Mouse (Mus musculus) megakaryocyte, embryonic 14.5 days (primary cell): ENCODE data around the gene Calr4. TPM values are rescaled to one million over a fixed set of nuclear protein-coding genes. Genes with fewer than 3 reads are reported as not detected.

Experiments used
- H3K27me3 ChIP-seq: replicated peaks from 2 replicates; pipeline ENCODE3; 2012; ENCODE audit warnings: inconsistent platforms
- H3K36me3 ChIP-seq: replicated peaks from 2 replicates; pipeline ENCODE3; 2012; ENCODE audit warnings: low read length, inconsistent platforms, mixed read lengths
- H3K4me1 ChIP-seq: 2 replicates; pipeline ENCODE4 v1.6.1; 2012; ENCODE audit warnings: inconsistent platforms
- H3K4me3 ChIP-seq: replicated peaks from 2 replicates; pipeline ENCODE3; 2012; ENCODE audit warnings: moderate library complexity, mild to moderate bottlenecking, inconsistent platforms
- H3K9me3 ChIP-seq: 2 replicates; pipeline ENCODE4 v1.6.1; 2012; ENCODE audit warnings: inconsistent platforms
- FLI1 ChIP-seq: IDR thresholded peaks from 2 replicates; pipeline ENCODE4 v1.6.1; 2012; ENCODE audit warnings: low read length, inconsistent platforms, mixed read lengths
- GATA1 ChIP-seq: IDR thresholded peaks from 3 replicates; pipeline ENCODE4 v1.6.1; 2012; ENCODE audit warnings: mixed read lengths, low read length, inconsistent platforms, borderline replicate concordance
- polyA plus RNA-seq: library from polyadenylated mRNA; stranded (reverse); fragments of >175 nt; gene quantifications from 2 replicates; pipeline ENCODE4 v1.2.3, GENCODE M21; 2012; ENCODE audit warnings: low replicate concordance; ENCODE audit not compliant: insufficient read depth

Gene Calr4
- polyA plus RNA-seq, 1 experiment, result not detected

DNA sequence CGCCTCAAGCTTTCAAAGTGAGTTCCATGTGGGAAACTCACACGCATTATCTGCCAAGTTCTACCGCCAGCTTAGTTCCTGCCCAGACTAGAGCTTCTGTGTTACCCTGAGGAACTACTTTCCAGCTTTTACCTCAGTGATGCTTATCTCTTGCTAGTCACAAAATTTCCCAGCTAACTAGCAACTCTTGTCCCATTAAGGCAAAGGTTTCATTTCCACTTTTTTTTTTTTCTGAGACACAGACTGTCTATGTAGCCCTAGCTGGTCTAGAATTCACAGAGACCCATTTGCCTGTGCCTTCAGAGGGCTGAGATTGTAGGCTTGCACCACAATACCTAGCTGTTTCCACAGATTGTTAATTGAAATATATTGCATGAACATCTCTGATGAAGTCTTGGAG is 33.2 kb downstream of the Calr4 start:
- no peaks in the 10 kb centered on the region for H3K9me3 ChIP-seq
- no peaks in the 10 kb centered on the region for H3K36me3 ChIP-seq
- H3K4me1 ChIP-seq, result peaks cover 24% of the 10 kb centered on the region
- no peak overlapping the region for H3K4me3 ChIP-seq
- peaks cover 7% of the 10 kb centered on the region for H3K27me3 ChIP-seq
- no peak for TF ChIP-seq GATA1
- TF ChIP-seq FLI1, result no peak

DNA sequence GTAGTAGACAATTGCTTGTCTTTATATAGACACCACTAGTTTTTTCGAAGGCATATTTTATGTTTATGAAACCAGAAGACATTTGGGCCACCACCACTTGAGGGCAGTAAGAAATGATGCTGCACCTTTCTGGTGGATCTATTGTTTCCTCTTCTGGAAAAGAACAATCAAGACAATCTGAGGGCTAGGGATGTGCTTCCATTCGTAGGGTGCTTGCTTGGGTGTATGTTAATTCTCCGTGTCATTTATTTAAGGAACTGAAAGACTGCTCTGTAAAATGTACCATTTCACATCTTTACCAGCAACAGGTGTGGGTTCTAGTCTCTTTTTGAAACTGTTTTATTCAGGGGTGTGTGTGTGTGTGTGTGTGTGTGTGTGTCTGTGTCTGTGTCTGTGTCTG is 34.6 kb downstream of the Calr4 start:
- TF ChIP-seq GATA1 (no peak), FLI1 (no peak)
- H3K4me3 ChIP-seq, result no peak overlapping the region

GRCm38 (mm10) chr4:109271803-109272202 is 37.5 kb downstream of the Calr4 start:
- no peak for TF ChIP-seq FLI1
- no peak for TF ChIP-seq GATA1

More for the DNA sequence above, 34.6 kb downstream of the Calr4 start:
- Histone ChIP-seq H3K36me3 (no peaks in the 10 kb centered on the region), H3K27me3 (peaks cover 7% of the 10 kb centered on the region), H3K4me1 (peaks cover 21% of the 10 kb centered on the region), H3K9me3 (no peaks in the 10 kb centered on the region)

GRCm38 (mm10) chr4:109273586-109274240 is 39.4 kb downstream of the Calr4 start:
- H3K36me3 ChIP-seq, result no peaks in the 10 kb centered on the region
- peaks cover 27% of the 10 kb centered on the region for H3K4me1 ChIP-seq
- TF ChIP-seq FLI1, result no peak
- TF ChIP-seq GATA1, result no peak
- H3K27me3 ChIP-seq, result peaks cover 2% of the 10 kb centered on the region
- H3K9me3 ChIP-seq, result no peaks in the 10 kb centered on the region
- no peak overlapping the region for H3K4me3 ChIP-seq

More at GRCm38 (mm10) chr4:109271803-109272202, 37.5 kb downstream of the Calr4 start:
- Histone ChIP-seq H3K27me3 (peaks cover 7% of the 10 kb centered on the region), H3K9me3 (no peaks in the 10 kb centered on the region), H3K4me1 (peaks cover 17% of the 10 kb centered on the region), H3K36me3 (no peaks in the 10 kb centered on the region), H3K4me3 (no peak overlapping the region)

DNA sequence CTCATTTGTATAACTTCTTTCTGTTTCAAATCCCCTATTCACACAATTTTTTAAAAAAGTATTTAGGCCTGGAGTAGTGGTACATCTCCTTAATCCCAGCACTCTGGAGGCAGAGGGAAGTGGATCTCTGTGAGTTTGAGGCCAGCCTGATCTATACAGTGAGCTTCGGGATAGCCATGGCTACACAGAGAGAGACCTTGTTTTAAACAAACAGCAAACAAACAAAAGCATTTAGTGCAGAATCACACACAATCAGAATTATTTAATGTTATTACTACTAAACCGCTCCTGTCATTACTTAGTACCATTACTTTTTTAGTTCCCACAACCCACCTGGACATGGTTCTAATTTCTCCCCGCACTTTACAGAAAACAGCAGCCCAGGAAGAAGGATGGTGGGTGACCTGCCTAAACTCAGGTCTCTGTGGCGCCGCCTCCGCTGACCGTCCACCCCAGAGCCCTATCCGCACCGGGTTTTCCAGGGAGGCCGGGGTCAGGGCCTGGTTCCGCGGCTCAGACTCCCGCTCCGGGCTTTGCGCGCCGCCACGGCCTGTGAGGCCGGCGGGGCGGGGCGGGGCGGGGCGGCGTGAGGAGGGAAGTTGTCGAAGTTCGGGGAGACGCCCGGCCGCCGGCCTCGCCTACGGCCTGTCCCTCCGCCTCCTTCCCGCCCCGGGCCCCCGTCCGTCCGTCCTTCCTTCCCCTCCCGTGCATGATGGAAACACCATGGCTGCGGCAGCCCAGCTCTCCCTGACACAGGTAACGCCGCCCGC is 45.6 kb downstream of the Calr4 start, which contains the start of gene Eps15:
TSS of gene Eps15 (plus strand) at position 580 of the 770 bp plus-strand sequence.
- Histone ChIP-seq H3K27me3 (no peaks in the 10 kb centered on the region), H3K4me3 (peak within 1 kb of the TSS; percentile 94), H3K36me3 (peaks cover 3% of the 10 kb centered on the region), H3K9me3 (no peaks in the 10 kb centered on the region), H3K4me1 (peaks cover 56% of the 10 kb centered on the region)
- TF ChIP-seq FLI1 (no peak), GATA1 (no peak)

DNA sequence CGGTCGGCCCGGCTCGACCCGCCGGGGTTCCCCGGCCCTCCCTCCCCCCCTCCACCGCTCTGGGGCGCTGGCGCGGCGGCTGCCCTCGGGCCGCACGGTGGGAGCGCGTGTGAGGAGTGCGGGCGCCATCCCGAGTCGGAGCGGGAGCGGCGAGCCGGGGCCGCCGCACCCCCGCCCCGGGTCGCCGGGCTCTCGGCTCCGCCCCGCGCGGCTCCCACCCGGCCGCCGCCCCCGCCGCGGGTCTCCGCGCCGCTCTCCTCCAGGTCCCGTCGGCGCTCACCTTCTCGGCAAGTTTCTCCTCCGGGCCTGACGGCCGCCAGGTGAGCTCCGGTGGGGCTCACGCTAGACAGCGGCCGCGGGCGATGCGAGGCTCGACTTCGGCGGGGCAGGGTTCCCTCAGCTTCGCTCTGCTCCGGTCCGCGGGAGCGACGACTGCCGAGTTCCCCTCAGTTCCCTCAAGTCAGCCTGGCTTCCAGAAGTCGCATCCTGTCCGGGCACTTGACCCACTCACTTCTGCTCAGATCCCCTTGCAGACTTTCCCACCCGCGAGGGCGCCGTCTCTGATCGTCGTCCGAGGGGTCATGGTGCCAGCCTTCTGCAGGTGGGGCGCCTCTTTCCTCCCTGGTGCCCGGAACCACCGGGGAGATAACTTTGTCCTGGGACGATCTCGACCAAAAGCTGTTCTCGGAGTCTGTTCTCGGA is 46.3 kb downstream of the Calr4 start:
- Histone ChIP-seq H3K9me3 (no peaks in the 10 kb centered on the region), H3K4me1 (peaks cover 62% of the 10 kb centered on the region), H3K4me3 (peak overlapping the region; percentile 94), H3K27me3 (no peaks in the 10 kb centered on the region), H3K36me3 (peaks cover 8% of the 10 kb centered on the region)
- TF ChIP-seq FLI1 (no peak), GATA1 (no peak)

DNA sequence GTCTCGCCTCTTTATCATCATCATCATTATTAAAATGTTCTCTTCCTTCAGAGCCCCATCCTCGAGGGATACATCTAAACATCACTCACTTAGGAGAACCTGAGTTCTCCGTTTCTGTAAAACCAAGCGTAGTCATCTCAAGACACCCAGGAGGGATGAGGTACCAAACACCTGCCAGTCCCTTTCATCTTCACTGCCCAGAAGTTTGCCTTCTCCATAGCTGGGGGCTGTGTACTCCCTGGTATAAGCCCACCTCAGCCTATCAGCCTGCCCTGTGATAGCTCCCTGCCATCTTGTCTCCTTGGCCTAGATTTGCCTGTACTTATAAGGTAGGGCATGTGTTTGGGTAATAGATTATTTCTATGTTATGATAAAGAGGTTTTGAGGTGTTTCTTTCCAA is 46.9 kb downstream of the Calr4 start:
- TF ChIP-seq GATA1 (no peak), FLI1 (no peak)
- Histone ChIP-seq H3K36me3 (peaks cover 11% of the 10 kb centered on the region), H3K27me3 (no peaks in the 10 kb centered on the region), H3K4me1 (peaks cover 62% of the 10 kb centered on the region), H3K4me3 (peak overlapping the region; percentile 94), H3K9me3 (no peaks in the 10 kb centered on the region)

- Histone ChIP-seq H3K9me3 (no peaks in the 10 kb centered on the region), H3K4me1 (peaks cover 63% of the 10 kb centered on the region), H3K4me3 (peak overlapping the region; percentile 84), H3K36me3 (peaks cover 11% of the 10 kb centered on the region), H3K27me3 (no peaks in the 10 kb centered on the region)
- TF ChIP-seq FLI1, result no peak
- TF ChIP-seq GATA1, result no peak
Measured at GRCm38 (mm10) chr4:109281946-109282345, 47.7 kb downstream of the Calr4 start.

- no peaks in the 10 kb centered on the region for H3K9me3 ChIP-seq
- no peak overlapping the region for H3K4me3 ChIP-seq
- H3K27me3 ChIP-seq, result no peaks in the 10 kb centered on the region
- peaks cover 21% of the 10 kb centered on the region for H3K36me3 ChIP-seq
- peaks cover 29% of the 10 kb centered on the region for H3K4me1 ChIP-seq
- TF ChIP-seq FLI1 (no peak), GATA1 (no peak)
Measured at GRCm38 (mm10) chr4:109294629-109295028, 60.3 kb downstream of the Calr4 start.
